Mouse (Mus musculus) heart, adult 2 months (tissue): ENCODE results near the gene Gmeb1.

ENCODE experiments used
- CTCF ChIP-seq: fragments of 200-600 bp; IDR thresholded peaks from 2 replicates; pipeline ENCODE4 v1.8.1; 2022; ENCODE audit warnings: antibody characterized with exemption, mild to moderate bottlenecking, moderate library complexity
- EP300 ChIP-seq: fragments of 200-500 bp; IDR thresholded peaks from 2 replicates; pipeline ENCODE4 v1.6.1; 2011; ENCODE audit warnings: low read depth, low read length, control low read depth; ENCODE audit not compliant: insufficient read depth
- POLR2A ChIP-seq: fragments of 200-500 bp; IDR thresholded peaks from 2 replicates; pipeline ENCODE4 v1.6.1; 2011; ENCODE audit warnings: mild to moderate bottlenecking, low read depth, low read length, control low read depth; ENCODE audit not compliant: insufficient read depth

- TF ChIP-seq CTCF (no peak), POLR2A (no peak), EP300 (no peak)
Observed at GRCm38 (mm10) chr4:132230422-132230821, 31.0 kb downstream of the Gmeb1 start.
